Mouse (Mus musculus): ENCODE data around the gene Fancd2. TPM values are rescaled to one million over a fixed set of nuclear protein-coding genes. Genes with fewer than 3 reads are reported as not detected.
A peak's percentile ranks its signal among the peaks of the same experiment; 100 is the strongest.

The Fancd2 gene
- polyA plus RNA-seq, 1 experiment from 2014 or later, result 17.7 TPM

GRCm38 (mm10) chr6:113604432-113605223 lies 73.1 kb downstream of the Fancd2 start, which contains the start of gene Brk1:
TSS of gene Brk1 (plus strand) at chr6:113604772.
- no peaks in the 10 kb centered on the region for H3K4me1 ChIP-seq (ENCODE audit: control insufficient read depth, insufficient read depth, low read length)
- H3K9ac ChIP-seq (replicated peaks; ENCODE audit: low read length), result peak within 1 kb of the TSS; percentile 91
- DNase-seq (ENCODE audit: low spot score) (peak; percentile 91), ATAC-seq (replicated peaks; ENCODE audit: insufficient number of reproducible peaks, low FRiP score, low TSS enrichment, low read depth) (peak; percentile 87)
- no peaks in the 10 kb centered on the region for H3K9me3 ChIP-seq (replicated peaks; ENCODE audit: control insufficient read depth, low read length)
- no peaks in the 10 kb centered on the region for H3K36me3 ChIP-seq (replicated peaks; ENCODE audit: control insufficient read depth, insufficient read depth, low read depth, low read length)
- peak within 1 kb of the TSS; percentile 91 for H3K4me3 ChIP-seq (ENCODE audit: low read depth, low read length)
- under 1% methylated on average over 64 of the region's 65 CpGs for WGBS
- peak within 1 kb of the TSS; percentile 41; the same call in 1 of the 2 replicates for H3K27ac ChIP-seq (replicated peaks; ENCODE audit: low read depth, low read length)
- H3K4me2 ChIP-seq (ENCODE audit: low read depth, low read length), result peak within 1 kb of the TSS; percentile 58
- no peaks in the 10 kb centered on the region for H3K27me3 ChIP-seq (ENCODE audit: control insufficient read depth, insufficient read depth, low read length)

GRCm38 (mm10) chr6:113605224-113605545 lies 73.7 kb downstream of the Fancd2 start:
- no peaks in the 10 kb centered on the region for H3K9me3 ChIP-seq (replicated peaks; ENCODE audit: control insufficient read depth, low read length)
- H3K4me3 ChIP-seq (ENCODE audit: low read depth, low read length), result peak overlapping the region; percentile 91
- peak; percentile 36; the same call in 1 of the 2 replicates for ATAC-seq (replicated peaks; ENCODE audit: insufficient number of reproducible peaks, low FRiP score, low TSS enrichment, low read depth)
- no peaks in the 10 kb centered on the region for H3K4me1 ChIP-seq (ENCODE audit: control insufficient read depth, insufficient read depth, low read length)
- no peak for DNase-seq (ENCODE audit: low spot score)
- WGBS, result 5% methylated on average over 10 of the region's 10 CpGs
- H3K36me3 ChIP-seq (replicated peaks; ENCODE audit: control insufficient read depth, insufficient read depth, low read depth, low read length), result no peaks in the 10 kb centered on the region
- no peak overlapping the region; the same call in 1 of the 2 replicates for H3K27ac ChIP-seq (replicated peaks; ENCODE audit: low read depth, low read length)
- H3K9ac ChIP-seq (replicated peaks; ENCODE audit: low read length), result peak overlapping the region; percentile 91
- H3K27me3 ChIP-seq (ENCODE audit: control insufficient read depth, insufficient read depth, low read length), result no peaks in the 10 kb centered on the region
- peak overlapping the region; percentile 58 for H3K4me2 ChIP-seq (ENCODE audit: low read depth, low read length)

- ATAC-seq (replicated peaks; ENCODE audit: insufficient number of reproducible peaks, low FRiP score, low TSS enrichment, low read depth), result no peak
- Histone ChIP-seq H3K9ac (replicated peaks; ENCODE audit: low read length) (no peak overlapping the region), H3K27ac (replicated peaks; ENCODE audit: low read depth, low read length) (no peak overlapping the region), H3K4me2 (ENCODE audit: low read depth, low read length) (no peak overlapping the region), H3K4me1 (ENCODE audit: control insufficient read depth, insufficient read depth, low read length) (no peaks in the 10 kb centered on the region), H3K27me3 (ENCODE audit: control insufficient read depth, insufficient read depth, low read length) (no peaks in the 10 kb centered on the region), H3K36me3 (replicated peaks; ENCODE audit: control insufficient read depth, insufficient read depth, low read depth, low read length) (no peaks in the 10 kb centered on the region; the same call in 1 of the 2 replicates), H3K4me3 (ENCODE audit: low read depth, low read length) (no peak overlapping the region), H3K9me3 (replicated peaks; ENCODE audit: control insufficient read depth, low read length) (no peaks in the 10 kb centered on the region)
- DNase-seq (ENCODE audit: low spot score), result no peak
- WGBS, result 72% methylated on average over 6 of the region's 6 CpGs
Measured at GRCm38 (mm10) chr6:113608871-113609270, 77.4 kb downstream of the Fancd2 start.

GRCm38 (mm10) chr6:113609293-113609692 lies 77.8 kb downstream of the Fancd2 start:
- no peak overlapping the region for H3K27ac ChIP-seq (replicated peaks; ENCODE audit: low read depth, low read length)
- no peaks in the 10 kb centered on the region; the same call in 1 of the 2 replicates for H3K36me3 ChIP-seq (replicated peaks; ENCODE audit: control insufficient read depth, insufficient read depth, low read depth, low read length)
- H3K4me2 ChIP-seq (ENCODE audit: low read depth, low read length), result no peak overlapping the region
- 88% methylated on average over 7 of the region's 7 CpGs for WGBS
- H3K9me3 ChIP-seq (replicated peaks; ENCODE audit: control insufficient read depth, low read length), result no peaks in the 10 kb centered on the region
- no peak overlapping the region for H3K9ac ChIP-seq (replicated peaks; ENCODE audit: low read length)
- no peaks in the 10 kb centered on the region for H3K27me3 ChIP-seq (ENCODE audit: control insufficient read depth, insufficient read depth, low read length)
- H3K4me1 ChIP-seq (ENCODE audit: control insufficient read depth, insufficient read depth, low read length), result no peaks in the 10 kb centered on the region
- DNase-seq (ENCODE audit: low spot score), result no peak
- ATAC-seq (replicated peaks; ENCODE audit: insufficient number of reproducible peaks, low FRiP score, low TSS enrichment, low read depth), result no peak
- no peak overlapping the region for H3K4me3 ChIP-seq (ENCODE audit: low read depth, low read length)

- 85% methylated on average over 8 of the region's 8 CpGs for WGBS
- Histone ChIP-seq H3K9ac (replicated peaks; ENCODE audit: low read length) (no peak overlapping the region), H3K4me2 (ENCODE audit: low read depth, low read length) (no peak overlapping the region), H3K4me1 (ENCODE audit: control insufficient read depth, insufficient read depth, low read length) (no peaks in the 10 kb centered on the region), H3K4me3 (ENCODE audit: low read depth, low read length) (no peak overlapping the region), H3K36me3 (replicated peaks; ENCODE audit: control insufficient read depth, insufficient read depth, low read depth, low read length) (peaks cover 4% of the 10 kb centered on the region; the same call in 1 of the 2 replicates), H3K27me3 (ENCODE audit: control insufficient read depth, insufficient read depth, low read length) (no peaks in the 10 kb centered on the region), H3K9me3 (replicated peaks; ENCODE audit: control insufficient read depth, low read length) (no peaks in the 10 kb centered on the region), H3K27ac (replicated peaks; ENCODE audit: low read depth, low read length) (no peak overlapping the region)
- DNase-seq (ENCODE audit: low spot score), result no peak
- no peak for ATAC-seq (replicated peaks; ENCODE audit: insufficient number of reproducible peaks, low FRiP score, low TSS enrichment, low read depth)
Measured at GRCm38 (mm10) chr6:113612258-113612969, 80.9 kb downstream of the Fancd2 start.

GRCm38 (mm10) chr6:113614152-113614551 lies 82.7 kb downstream of the Fancd2 start:
- no peaks in the 10 kb centered on the region for H3K27me3 ChIP-seq (ENCODE audit: control insufficient read depth, insufficient read depth, low read length)
- no peaks in the 10 kb centered on the region for H3K4me1 ChIP-seq (ENCODE audit: control insufficient read depth, insufficient read depth, low read length)
- H3K4me3 ChIP-seq (ENCODE audit: low read depth, low read length), result no peak overlapping the region
- no peak overlapping the region for H3K4me2 ChIP-seq (ENCODE audit: low read depth, low read length)
- H3K27ac ChIP-seq (replicated peaks; ENCODE audit: low read depth, low read length), result no peak overlapping the region
- H3K9me3 ChIP-seq (replicated peaks; ENCODE audit: control insufficient read depth, low read length), result no peaks in the 10 kb centered on the region
- ATAC-seq (replicated peaks; ENCODE audit: insufficient number of reproducible peaks, low FRiP score, low TSS enrichment, low read depth), result no peak
- H3K36me3 ChIP-seq (replicated peaks; ENCODE audit: control insufficient read depth, insufficient read depth, low read depth, low read length), result peaks cover 10% of the 10 kb centered on the region; the same call in 1 of the 2 replicates
- WGBS, result 97% methylated on average over 7 of the region's 7 CpGs
- no peak overlapping the region for H3K9ac ChIP-seq (replicated peaks; ENCODE audit: low read length)
- DNase-seq (ENCODE audit: low spot score), result no peak

- DNase-seq (ENCODE audit: low spot score) (no peak), ATAC-seq (replicated peaks; ENCODE audit: insufficient number of reproducible peaks, low FRiP score, low TSS enrichment, low read depth) (no peak)
- no peaks in the 10 kb centered on the region for H3K9me3 ChIP-seq (replicated peaks; ENCODE audit: control insufficient read depth, low read length)
- H3K27ac ChIP-seq (replicated peaks; ENCODE audit: low read depth, low read length), result no peak overlapping the region
- no peak overlapping the region for H3K4me3 ChIP-seq (ENCODE audit: low read depth, low read length)
- no peaks in the 10 kb centered on the region for H3K4me1 ChIP-seq (ENCODE audit: control insufficient read depth, insufficient read depth, low read length)
- H3K27me3 ChIP-seq (ENCODE audit: control insufficient read depth, insufficient read depth, low read length), result no peaks in the 10 kb centered on the region
- peaks cover 10% of the 10 kb centered on the region; the same call in 1 of the 2 replicates for H3K36me3 ChIP-seq (replicated peaks; ENCODE audit: control insufficient read depth, insufficient read depth, low read depth, low read length)
- WGBS, result 95% methylated on average over 8 of the region's 8 CpGs
- no peak overlapping the region for H3K9ac ChIP-seq (replicated peaks; ENCODE audit: low read length)
- H3K4me2 ChIP-seq (ENCODE audit: low read depth, low read length), result no peak overlapping the region
Measured at GRCm38 (mm10) chr6:113614997-113615396, 83.5 kb downstream of the Fancd2 start.

GRCm38 (mm10) chr6:113615489-113615888 lies 84.0 kb downstream of the Fancd2 start:
- no peak overlapping the region for H3K9ac ChIP-seq (replicated peaks; ENCODE audit: low read length)
- no peak overlapping the region for H3K4me3 ChIP-seq (ENCODE audit: low read depth, low read length)
- no peak overlapping the region for H3K27ac ChIP-seq (replicated peaks; ENCODE audit: low read depth, low read length)
- H3K9me3 ChIP-seq (replicated peaks; ENCODE audit: control insufficient read depth, low read length), result no peaks in the 10 kb centered on the region
- DNase-seq (ENCODE audit: low spot score) (no peak), ATAC-seq (replicated peaks; ENCODE audit: insufficient number of reproducible peaks, low FRiP score, low TSS enrichment, low read depth) (no peak)
- no peaks in the 10 kb centered on the region for H3K4me1 ChIP-seq (ENCODE audit: control insufficient read depth, insufficient read depth, low read length)
- peaks cover 10% of the 10 kb centered on the region; the same call in 1 of the 2 replicates for H3K36me3 ChIP-seq (replicated peaks; ENCODE audit: control insufficient read depth, insufficient read depth, low read depth, low read length)
- H3K27me3 ChIP-seq (ENCODE audit: control insufficient read depth, insufficient read depth, low read length), result no peaks in the 10 kb centered on the region
- 93% methylated on average over 4 of the region's 4 CpGs for WGBS
- no peak overlapping the region for H3K4me2 ChIP-seq (ENCODE audit: low read depth, low read length)
